Mouse (Mus musculus) liver, embryonic 14.5 days (tissue): Measurements from ENCODE around the gene Fgfbp1. TPM values are rescaled to one million over a fixed set of nuclear protein-coding genes. Genes with fewer than 3 reads are reported as not detected.

Experiments used
- ATAC-seq: fragments of 200-750 bp; cut with Nextera tagmentation; 2 replicates; pipeline ENCODE4 v1.8.0; 2017; ENCODE audit warnings: moderate number of reproducible peaks, mild to moderate bottlenecking, moderate library complexity; ENCODE audit not compliant: insufficient read depth
- DNase-seq, 3 experiments: peaks; one replicate each; pipeline ENCODE4 v3.0.0-alpha.2; 2012 to 2013; ENCODE audit warnings: low read depth in 3 of 3, low spot score in 3 of 3
- H3K27ac ChIP-seq: fragments of 300-500 bp; sonication (generic); 2 replicates; pipeline ENCODE4 v1.5.1; 2014; ENCODE audit warnings: moderate library complexity, mild to moderate bottlenecking, control low read depth, inconsistent platforms
- H3K27me3 ChIP-seq: fragments of 300-500 bp; sonication (generic); 2 replicates; pipeline ENCODE4 v1.6.1; 2014; ENCODE audit warnings: mild to moderate bottlenecking, low read length, moderate library complexity; ENCODE audit not compliant: control insufficient read depth, insufficient read depth
- H3K36me3 ChIP-seq: fragments of 300-500 bp; sonication (generic); replicated peaks from 2 replicates; pipeline ENCODE4 v1.6.1; 2014; ENCODE audit warnings: low read depth; ENCODE audit not compliant: control insufficient read depth, insufficient read depth
- H3K4me1 ChIP-seq, 2 experiments: fragments of 200-500 bp in 1 of 2; fragments of 300-500 bp in 1 of 2; sonication (generic) in 1 of 2; replicated peaks; 2 replicates each; pipeline ENCODE4 v1.6.1; 2012 to 2014; ENCODE audit warnings: antibody characterized with exemption in 1 of 2, inconsistent platforms in 1 of 2, low read length in 1 of 2; ENCODE audit not compliant: control insufficient read depth in 2 of 2, insufficient read depth in 2 of 2
- H3K4me2 ChIP-seq: fragments of 300-500 bp; sonication (generic); 2 replicates; pipeline ENCODE4 v1.6.1; 2014; ENCODE audit warnings: low read depth, mild to moderate bottlenecking, control low read depth, moderate library complexity
- H3K4me3 ChIP-seq, 2 experiments: fragments of 200-500 bp in 1 of 2; fragments of 300-500 bp in 1 of 2; sonication (generic) in 1 of 2; 2 replicates each; pipeline ENCODE4 v1.5.1; 2012 to 2014; ENCODE audit warnings: low read depth in 2 of 2, low read length in 2 of 2, mild to moderate bottlenecking in 2 of 2, control low read depth in 1 of 2, inconsistent platforms in 1 of 2, moderate library complexity in 1 of 2; ENCODE audit not compliant: insufficient read depth in 1 of 2
- H3K9ac ChIP-seq: fragments of 300-500 bp; sonication (generic); replicated peaks from 2 replicates; pipeline ENCODE4 v1.6.1; 2014; ENCODE audit warnings: mild to moderate bottlenecking, control low read depth, moderate library complexity
- H3K9me3 ChIP-seq: fragments of 300-500 bp; sonication (generic); 2 replicates; pipeline ENCODE4 v1.6.1; 2016; ENCODE audit warnings: low read length, mixed read lengths; ENCODE audit not compliant: control insufficient read depth
- CTCF ChIP-seq: IDR thresholded peaks from 2 replicates; pipeline ENCODE4 v1.5.1; 2016; ENCODE audit warnings: antibody characterized with exemption, low read depth, control low read depth
- EP300 ChIP-seq: IDR thresholded peaks from 2 replicates; pipeline ENCODE4 v1.6.1; 2016; ENCODE audit warnings: antibody characterized with exemption, low read depth
- WGBS: fragments of 180-500 bp; shearing (Covaris S2); extraction: QIAGEN DNeasy Blood & Tissue Kit; methylation state at CpG from one replicate; pipeline ENCODE4 v1.1.7; 2014; ENCODE audit not compliant: insufficient replicate concordance; 5-methylcytosine and 5-hydroxymethylcytosine counted together
- polyA plus RNA-seq, 2 experiments: library from polyadenylated mRNA; depleted of rRNA in 1 of 2; stranded (reverse) in 1 of 2; unstranded in 1 of 2; fragments of >200 nt; fragmentation: Nextera tagmentation in 1 of 2; extraction: Ambion mirVana in 1 of 2; gene quantifications; 2 replicates each; pipeline versions ENCODE4 v1.2.1 to v1.2.3; 2012 to 2014

The Fgfbp1 gene
- polyA plus RNA-seq (2012; rRNA removed) (0.09 and 0.23 TPM in 2 replicates), polyA plus RNA-seq (2014; fragmentation: Nextera tagmentation; extraction: Ambion mirVana) (0.14 TPM in 1 of 2 replicates, not detected in the other)

- H3K4me1 ChIP-seq = no peaks in the 10 kb centered on the region
- no peak for TF ChIP-seq EP300
- TF ChIP-seq CTCF = no peak
- DNase-seq (no peak), ATAC-seq (no peak)
- no peak within 1 kb of the TSS for H3K4me2 ChIP-seq
- H3K4me3 ChIP-seq = no peak within 1 kb of the TSS
- H3K36me3 ChIP-seq = no peaks in the 10 kb centered on the region
- WGBS = 32% methylated on average over 4 of the region's 4 CpGs
- H3K9me3 ChIP-seq = no peaks in the 10 kb centered on the region
- H3K27me3 ChIP-seq = no peaks in the 10 kb centered on the region
- no peak within 1 kb of the TSS for H3K27ac ChIP-seq
- H3K9ac ChIP-seq = no peak within 1 kb of the TSS
Observed at GRCm38 (mm10) chr5:43981620-43982019, at the start of gene Fgfbp1. Fgfbp1 (minus strand) TSS chr5:43981779.

- Histone ChIP-seq H3K9me3 (no peaks in the 10 kb centered on the region), H3K4me2 (no peak overlapping the region), H3K27me3 (no peaks in the 10 kb centered on the region), H3K4me3 (no peak overlapping the region), H3K4me1 (peaks cover 0 to 9% of the 10 kb centered on the region in 2 experiments; a peak in 2 of 4 replicates), H3K9ac (no peak overlapping the region), H3K36me3 (no peaks in the 10 kb centered on the region), H3K27ac (no peak overlapping the region)
- 63% methylated on average over 9 of the region's 9 CpGs for WGBS
- no peak for TF ChIP-seq CTCF
- TF ChIP-seq EP300 = no peak
- ATAC-seq (no peak), DNase-seq (no peak)
Observed at GRCm38 (mm10) chr5:43998295-43998989, 16.9 kb upstream of the Fgfbp1 start.

- Histone ChIP-seq H3K4me1 (peaks cover 0 to 9% of the 10 kb centered on the region in 2 experiments; a peak in 2 of 4 replicates), H3K9ac (no peak overlapping the region), H3K36me3 (no peaks in the 10 kb centered on the region), H3K4me3 (no peak overlapping the region), H3K9me3 (no peaks in the 10 kb centered on the region), H3K27me3 (no peaks in the 10 kb centered on the region), H3K27ac (no peak overlapping the region), H3K4me2 (no peak overlapping the region)
- WGBS = 66% methylated on average over 8 of the region's 8 CpGs
- no peak for DNase-seq
- TF ChIP-seq EP300 = no peak
- TF ChIP-seq CTCF = no peak
- no peak for ATAC-seq
Observed at GRCm38 (mm10) chr5:43997626-43998025, 16.0 kb upstream of the Fgfbp1 start.

GRCm38 (mm10) chr5:43996162-43996561 lies 14.6 kb upstream of the Fgfbp1 start:
- Histone ChIP-seq H3K27me3 (no peaks in the 10 kb centered on the region), H3K36me3 (no peaks in the 10 kb centered on the region), H3K9me3 (no peaks in the 10 kb centered on the region), H3K4me1 (peaks cover 0 to 9% of the 10 kb centered on the region in 2 experiments; a peak in 2 of 4 replicates), H3K4me3 (no peak overlapping the region), H3K4me2 (no peak overlapping the region), H3K9ac (no peak overlapping the region), H3K27ac (no peak overlapping the region)
- DNase-seq = no peak
- TF ChIP-seq EP300 = no peak
- no peak for TF ChIP-seq CTCF
- no peak for ATAC-seq
- WGBS = 11% methylated on average over 4 of the region's 4 CpGs

GRCm38 (mm10) chr5:43994981-43995380 lies 13.4 kb upstream of the Fgfbp1 start:
- WGBS = 51% methylated on average over 2 of the region's 2 CpGs
- H3K4me3 ChIP-seq = no peak overlapping the region
- no peak overlapping the region for H3K4me2 ChIP-seq
- no peak overlapping the region for H3K9ac ChIP-seq
- H3K27me3 ChIP-seq = no peaks in the 10 kb centered on the region
- TF ChIP-seq EP300 (no peak), CTCF (no peak)
- no peak for ATAC-seq
- no peak overlapping the region for H3K27ac ChIP-seq
- H3K36me3 ChIP-seq = no peaks in the 10 kb centered on the region
- DNase-seq = no peak
- H3K9me3 ChIP-seq = no peaks in the 10 kb centered on the region
- peaks cover 0 to 9% of the 10 kb centered on the region in 2 experiments; a peak in 2 of 4 replicates for H3K4me1 ChIP-seq
